In genomic region chr5:66850721-66851251, GRCm38 (mm10) we compare ENCODE assay signal across 14 mouse cellular contexts.
DNase-seq lines count a peak whose midpoint lies in the region; ATAC-seq and TF ChIP-seq lines count a peak whose summit lies in the region.
"Had no signal": no experiment of that assay in that cellular context is flagged by ENCODE, and none has a peak within 500 bp of the region (broad histone marks: within the 10 kb centered on the region; RNA-seq: fewer than 3 reads in every experiment).

No protein-coding gene starts in this region.

- intact Hi-C loops in gastrocnemius, adult 2 months (cut with DNase I), result loop anchor here (5.0 kb wide), 1 partner anchor 42 kb away; no protein-coding TSS in a partner anchor
- intact Hi-C loops in gastrocnemius, postnatal 14 days (cut with DNase I; ENCODE audit: low total_unique reads), result no loop called here

- no peaks in the 10 kb centered on the region for H3K36me3 ChIP-seq in hindbrain, postnatal 0 days (ENCODE audit: insufficient read depth, low read length)
- no peaks in the 10 kb centered on the region for H3K36me3 ChIP-seq in midbrain, postnatal 0 days (ENCODE audit: insufficient read depth, low read length)
- H3K36me3 ChIP-seq: limb, embryonic 13.5 days had no signal

- no peak for TF ChIP-seq CTCF in gastrocnemius, adult 2 months (IDR thresholded peaks at IDR 0.05)
- TF ChIP-seq CTCF in hindbrain, postnatal 0 days (IDR thresholded peaks at IDR 0.05; ENCODE audit: low read depth), result no peak
- TF ChIP-seq CTCF in midbrain, postnatal 0 days (IDR thresholded peaks at IDR 0.05), result no peak

- WGBS in hindbrain, postnatal 0 days, result 48% methylated on average over 11 of the region's 11 CpGs
- 40% methylated on average over 11 of the region's 11 CpGs for WGBS in midbrain, postnatal 0 days

- DNase-seq in gastrocnemius, adult 2 months, result no peak
- no peak for DNase-seq in gastrocnemius, postnatal 14 days
- peak; percentile 35 for DNase-seq in MN1 (ENCODE audit: low spot score)
- peak; percentile 32 for DNase-seq in hindbrain, postnatal 0 days (ENCODE audit: low spot score)
- peak; percentile 22 for DNase-seq in midbrain, postnatal 0 days (ENCODE audit: low spot score)
- DNase-seq in cerebellum, postnatal 14 days, result no peak
- DNase-seq in lung, postnatal 36 days, result no peak
- no peak for DNase-seq in ovary, adult 18-20 months (ENCODE audit: low spot score)
- DNase-seq: adrenal gland, adult 2 months; cerebellum, adult 11 months; lung, embryonic 14.5 days had no signal

- H3K27ac ChIP-seq in gastrocnemius, adult 2 months, result peak overlapping the region; percentile 63
- H3K27ac ChIP-seq in hindbrain, postnatal 0 days, result peak overlapping the region; percentile 45; the same call in 1 of the 2 replicates
- H3K27ac ChIP-seq in midbrain, postnatal 0 days (ENCODE audit: low read depth, low read length), result peak overlapping the region; percentile 38; the same call in 1 of the 2 replicates
- H3K27ac ChIP-seq: kidney, postnatal 0 days; limb, embryonic 13.5 days; stomach, postnatal 0 days had no signal

- H3K4me3 ChIP-seq in gastrocnemius, adult 2 months, result peak overlapping the region; percentile 13; the same call in 1 of the 2 replicates
- H3K4me3 ChIP-seq in hindbrain, postnatal 0 days (ENCODE audit: low read length), result no peak overlapping the region
- H3K4me3 ChIP-seq in midbrain, postnatal 0 days (ENCODE audit: low read depth, low read length), result no peak overlapping the region
- H3K4me3 ChIP-seq: limb, embryonic 13.5 days had no signal

- no peaks in the 10 kb centered on the region for H3K27me3 ChIP-seq in hindbrain, postnatal 0 days (ENCODE audit: insufficient read depth, low read length)
- H3K27me3 ChIP-seq in midbrain, postnatal 0 days (ENCODE audit: insufficient read depth, low read length), result no peaks in the 10 kb centered on the region

- no peak overlapping the region for H3K9ac ChIP-seq in hindbrain, postnatal 0 days (replicated peaks; ENCODE audit: low read length)
- H3K9ac ChIP-seq in midbrain, postnatal 0 days (replicated peaks; ENCODE audit: low read length, poor library complexity, severe bottlenecking), result no peak overlapping the region
- H3K9ac ChIP-seq: limb, embryonic 13.5 days; lung, embryonic 14.5 days had no signal

- peak overlapping the region; percentile 8; the same call in 1 of the 2 replicates for H3K4me2 ChIP-seq in hindbrain, postnatal 0 days (ENCODE audit: low read depth, low read length)
- H3K4me2 ChIP-seq in midbrain, postnatal 0 days (ENCODE audit: low read depth, low read length, poor library complexity, severe bottlenecking), result no peak overlapping the region
- H3K4me2 ChIP-seq: limb, embryonic 13.5 days; lung, embryonic 14.5 days had no signal

- ATAC-seq in hindbrain, postnatal 0 days, result peak; percentile 61; the same call in 1 of the 2 replicates
- no peak for ATAC-seq in midbrain, postnatal 0 days (ENCODE audit: low FRiP score)

- H3K4me1 ChIP-seq in hindbrain, postnatal 0 days (ENCODE audit: insufficient read depth, low read length), result peaks cover 13% of the 10 kb centered on the region; the same call in 1 of the 2 replicates
- H3K4me1 ChIP-seq in midbrain, postnatal 0 days (ENCODE audit: insufficient read depth, low read length), result no peaks in the 10 kb centered on the region

- no peaks in the 10 kb centered on the region for H3K9me3 ChIP-seq in hindbrain, postnatal 0 days (ENCODE audit: low read length)
- H3K9me3 ChIP-seq in midbrain, postnatal 0 days (ENCODE audit: low read length), result no peaks in the 10 kb centered on the region
- H3K9me3 ChIP-seq: limb, embryonic 13.5 days had no signal

Comparison
In these comparisons a context has a peak if more than half of its experiments do, and no peak if none do; other contexts are left out.
1. DNase-seq: peak in MN1 (single experiment), hindbrain, postnatal 0 days (single experiment) and midbrain, postnatal 0 days (single experiment); none in gastrocnemius, adult 2 months (single experiment), gastrocnemius, postnatal 14 days (single experiment), cerebellum, postnatal 14 days (0 of 2), lung, postnatal 36 days (single experiment) and ovary, adult 18-20 months (single experiment).
2. Peak in every context shown above with its lines, with median percentiles within 50 percentile points of each other: H3K27ac ChIP-seq.